Mouse (Mus musculus) megakaryocyte, embryonic 14.5 days (primary cell): ENCODE data around the gene Traf7.

Experiments
- FLI1 ChIP-seq: IDR thresholded peaks from 2 replicates; pipeline ENCODE4 v1.6.1; 2012; ENCODE audit warnings: low read length, inconsistent platforms, mixed read lengths
- GATA1 ChIP-seq: IDR thresholded peaks from 3 replicates; pipeline ENCODE4 v1.6.1; 2012; ENCODE audit warnings: mixed read lengths, low read length, inconsistent platforms, borderline replicate concordance

GRCm38 (mm10) chr17:24538950-24539349 lies 11.2 kb upstream of the Traf7 start:
- TF ChIP-seq GATA1: no peak
- no peak for TF ChIP-seq FLI1
